Comparison of ENCODE assay signal across 18 mouse cellular contexts in the genomic region with DNA sequence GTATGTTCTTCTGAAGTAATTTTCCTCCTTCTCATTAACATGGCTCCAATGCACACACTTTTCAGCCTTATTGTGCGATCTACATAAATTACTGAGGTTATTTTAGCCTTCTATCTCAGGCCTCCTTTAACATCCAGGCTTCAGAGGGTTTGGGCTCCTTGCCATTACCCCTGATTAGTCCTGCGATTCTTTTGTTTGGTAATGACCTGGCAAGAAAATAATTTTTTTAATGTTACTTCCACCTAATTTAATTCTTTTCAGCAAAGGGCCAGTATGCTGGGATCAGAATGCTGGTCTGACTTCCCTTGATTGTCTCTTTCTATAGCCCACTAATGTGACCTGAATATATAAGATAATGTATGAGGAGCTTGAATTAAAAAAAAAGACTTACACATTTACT.
DNase-seq lines count a peak whose midpoint lies in the region; ATAC-seq lines count a peak whose summit lies in the region.
"Had no signal": no experiment of that assay in that cellular context is flagged by ENCODE, and none has a peak within 500 bp of the region (broad histone marks: within the 10 kb centered on the region; RNA-seq: fewer than 3 reads in every experiment).

No protein-coding gene starts in this region.

- H3K27ac ChIP-seq in hindbrain, embryonic 16.5 days (ENCODE audit: low read depth, low read length): no peak overlapping the region
- no peak overlapping the region for H3K27ac ChIP-seq in hindbrain, embryonic 13.5 days
- no peak overlapping the region for H3K27ac ChIP-seq in forebrain, embryonic 13.5 days
- H3K27ac ChIP-seq: kidney, embryonic 15.5 days; limb, embryonic 15.5 days had no signal

- H3K9me3 ChIP-seq in hindbrain, embryonic 16.5 days (ENCODE audit: control insufficient read depth, low read length): no peaks in the 10 kb centered on the region
- no peaks in the 10 kb centered on the region for H3K9me3 ChIP-seq in hindbrain, embryonic 13.5 days
- H3K9me3 ChIP-seq in forebrain, embryonic 13.5 days (replicated peaks): no peaks in the 10 kb centered on the region
- H3K9me3 ChIP-seq: G1E; kidney, embryonic 15.5 days; limb, embryonic 15.5 days had no signal

- peak; percentile 54; the same call in 1 of the 2 replicates for ATAC-seq in hindbrain, embryonic 16.5 days
- ATAC-seq in hindbrain, embryonic 13.5 days (ENCODE audit: low FRiP score): no peak
- ATAC-seq in forebrain, embryonic 13.5 days: peak; percentile 95
- ATAC-seq: CD4-positive, CD25-positive, alpha-beta regulatory T cell, adult 4 months; inflammation-experienced regulatory T-cells, adult 6 months had no signal

- H3K4me2 ChIP-seq in hindbrain, embryonic 16.5 days (ENCODE audit: low read length): no peak overlapping the region
- no peak overlapping the region for H3K4me2 ChIP-seq in hindbrain, embryonic 13.5 days
- H3K4me2 ChIP-seq in forebrain, embryonic 13.5 days: no peak overlapping the region
- H3K4me2 ChIP-seq: kidney, embryonic 15.5 days; limb, embryonic 15.5 days had no signal

- H3K9ac ChIP-seq in hindbrain, embryonic 16.5 days (ENCODE audit: low read depth, low read length): no peak overlapping the region
- H3K9ac ChIP-seq in hindbrain, embryonic 13.5 days: no peak overlapping the region
- H3K9ac ChIP-seq in forebrain, embryonic 13.5 days: no peak overlapping the region
- H3K9ac ChIP-seq: kidney, embryonic 15.5 days; limb, embryonic 15.5 days had no signal

- H3K27me3 ChIP-seq in hindbrain, embryonic 16.5 days (replicated peaks; ENCODE audit: control insufficient read depth, insufficient read depth, low read length): no peaks in the 10 kb centered on the region
- H3K27me3 ChIP-seq in hindbrain, embryonic 13.5 days: no peaks in the 10 kb centered on the region
- no peaks in the 10 kb centered on the region for H3K27me3 ChIP-seq in forebrain, embryonic 13.5 days
- H3K27me3 ChIP-seq: kidney, embryonic 15.5 days; limb, embryonic 15.5 days had no signal

- 40% methylated on average over 2 of the region's 2 CpGs for WGBS in hindbrain, embryonic 16.5 days
- 42% methylated on average over 2 of the region's 2 CpGs for WGBS in hindbrain, embryonic 13.5 days
- WGBS in forebrain, embryonic 13.5 days: 23% methylated on average over 2 of the region's 2 CpGs

- H3K4me3 ChIP-seq in hindbrain, embryonic 16.5 days (ENCODE audit: low read length): no peak overlapping the region
- no peak overlapping the region for H3K4me3 ChIP-seq in hindbrain, embryonic 13.5 days
- H3K4me3 ChIP-seq in forebrain, embryonic 13.5 days: no peak overlapping the region
- H3K4me3 ChIP-seq: kidney, embryonic 15.5 days; limb, embryonic 15.5 days had no signal

- H3K4me1 ChIP-seq in hindbrain, embryonic 16.5 days (ENCODE audit: control insufficient read depth, insufficient read depth, low read depth, low read length): no peaks in the 10 kb centered on the region
- H3K4me1 ChIP-seq in hindbrain, embryonic 13.5 days (replicated peaks): no peaks in the 10 kb centered on the region
- H3K4me1 ChIP-seq in forebrain, embryonic 13.5 days: peaks cover 10% of the 10 kb centered on the region
- H3K4me1 ChIP-seq: kidney, embryonic 15.5 days; limb, embryonic 15.5 days had no signal

- DNase-seq in mesoderm, embryonic 11.5 days (ENCODE audit: low read depth, low spot score): peak; percentile 2
- DNase-seq in cerebellum, postnatal 14 days: no peak
- DNase-seq in c-Kit-positive CD71-positive TER-119-positive erythroid progenitor cells, embryonic 14.5 days (ENCODE audit: low spot score): no peak
- DNase-seq in B cell, adult 2 months: no peak
- DNase-seq: cerebellum, adult 18-20 months; gastrocnemius, postnatal 36 days; heart, postnatal 14 days; lung, postnatal 10 days; spleen, adult 18-20 months; thymus, adult 2 months had no signal

- H3K36me3 ChIP-seq in hindbrain, embryonic 16.5 days (ENCODE audit: control insufficient read depth, insufficient read depth, low read length): no peaks in the 10 kb centered on the region
- H3K36me3 ChIP-seq in hindbrain, embryonic 13.5 days: no peaks in the 10 kb centered on the region
- no peaks in the 10 kb centered on the region for H3K36me3 ChIP-seq in forebrain, embryonic 13.5 days (ENCODE audit: poor library complexity, severe bottlenecking)
- H3K36me3 ChIP-seq: G1E; kidney, embryonic 15.5 days; limb, embryonic 15.5 days had no signal
